Mouse (Mus musculus): Measurements from ENCODE around the gene Tbl1xr1.

GRCm38 (mm10) chr3:22172410-22172809 lies 96.0 kb downstream of the Tbl1xr1 start:
- TF ChIP-seq EP300 (optimal IDR thresholded peaks at IDR 0.05) (no peak), CTCF (IDR thresholded peaks at IDR 0.05; ENCODE audit: low read depth) (no peak)

All from stomach, postnatal 0 days (tissue).